Mouse (Mus musculus): ENCODE data around the gene Zfp9. TPM values are rescaled to one million over a fixed set of nuclear protein-coding genes. Genes with fewer than 3 reads are reported as not detected.

The Zfp9 gene
- 10 to 100 TPM; 16.8 to 19.3 TPM for total RNA-seq (2021)
- long read RNA-seq, experiment 1, partial matches to known transcripts: 0 of 5 reads
- long read RNA-seq, experiment 1, other reads (novel, unspliced or antisense): 2 of 5 reads
- long read RNA-seq, experiment 2, partial matches to known transcripts: 2 of 6 reads
- long read RNA-seq, experiment 2, other reads (novel, unspliced or antisense): 1 of 6 reads

- intact Hi-C loops (cut with DNase I): loop anchor here (1.0 kb wide), 1 partner anchor 24 kb away; the partner anchor contains the start of gene Zfp248
- no peak for TF ChIP-seq CTCF (IDR thresholded peaks at IDR 0.05)
- Histone ChIP-seq H3K4me3 (peak within 1 kb of the TSS; percentile 71), H3K27ac (peak within 1 kb of the TSS; percentile 88)
- peak; percentile 86 for DNase-seq (ENCODE audit: extremely low spot score in 1 of 2, low spot score in 2 of 2)
These were observed at the start of gene Zfp9 for GRCm38 (mm10) chr6:118478957-118479708. Gene Zfp9 (minus strand): TSS chr6:118479320.

- TF ChIP-seq CTCF (IDR thresholded peaks at IDR 0.05): no peak
- Histone ChIP-seq H3K4me3 (no peak overlapping the region), H3K27ac (no peak overlapping the region)
- intact Hi-C loops (cut with DNase I): no loop called here
- no peak for DNase-seq (ENCODE audit: extremely low spot score in 1 of 2, low spot score in 2 of 2)
These were observed 41.5 kb upstream of the Zfp9 start for GRCm38 (mm10) chr6:118520668-118521067.

- Histone ChIP-seq H3K27ac (no peak overlapping the region), H3K4me3 (no peak overlapping the region)
- DNase-seq (ENCODE audit: extremely low spot score in 1 of 2, low spot score in 2 of 2): no peak
- TF ChIP-seq CTCF (IDR thresholded peaks at IDR 0.05): no peak
- intact Hi-C loops (cut with DNase I): no loop called here
These were observed 34.4 kb upstream of the Zfp9 start for GRCm38 (mm10) chr6:118513335-118514012.

GRCm38 (mm10) chr6:118499010-118499409 lies 19.9 kb upstream of the Zfp9 start:
- TF ChIP-seq CTCF (IDR thresholded peaks at IDR 0.05): no peak
- H3K27ac ChIP-seq: no peak overlapping the region
- no peak overlapping the region for H3K4me3 ChIP-seq
- intact Hi-C loops (cut with DNase I): no loop called here
- DNase-seq (ENCODE audit: extremely low spot score in 1 of 2, low spot score in 2 of 2): no peak

- no peak for DNase-seq (ENCODE audit: extremely low spot score in 1 of 2, low spot score in 2 of 2)
- H3K27ac ChIP-seq: no peak overlapping the region
- intact Hi-C loops (cut with DNase I): no loop called here
- no peak for TF ChIP-seq CTCF (IDR thresholded peaks at IDR 0.05)
- no peak overlapping the region for H3K4me3 ChIP-seq
These were observed 3.0 kb upstream of the Zfp9 start for GRCm38 (mm10) chr6:118482125-118482524.

GRCm38 (mm10) chr6:118477875-118478785 lies 990 bp downstream of the Zfp9 start:
- intact Hi-C loops (cut with DNase I): no loop called here
- peak overlapping the region; percentile 71 for H3K4me3 ChIP-seq
- H3K27ac ChIP-seq: peak overlapping the region; percentile 88
- DNase-seq (ENCODE audit: extremely low spot score in 1 of 2, low spot score in 2 of 2): no peak
- no peak for TF ChIP-seq CTCF (IDR thresholded peaks at IDR 0.05)

GRCm38 (mm10) chr6:118462069-118462705 lies 16.9 kb downstream of the Zfp9 start:
- no peak for DNase-seq (ENCODE audit: extremely low spot score in 1 of 2, low spot score in 2 of 2)
- TF ChIP-seq CTCF (IDR thresholded peaks at IDR 0.05): no peak
- intact Hi-C loops (cut with DNase I): no loop called here
- H3K4me3 ChIP-seq: no peak overlapping the region
- no peak overlapping the region for H3K27ac ChIP-seq

GRCm38 (mm10) chr6:118457726-118458125 lies 21.4 kb downstream of the Zfp9 start:
- no peak for TF ChIP-seq CTCF (IDR thresholded peaks at IDR 0.05)
- Histone ChIP-seq H3K27ac (no peak overlapping the region), H3K4me3 (no peak overlapping the region)
- intact Hi-C loops (cut with DNase I): no loop called here
- DNase-seq (ENCODE audit: extremely low spot score in 1 of 2, low spot score in 2 of 2): no peak

- intact Hi-C loops (cut with DNase I): loop anchor here (1.0 kb wide), 2 partner anchors 24 to 36 kb away; partner anchors contain the start of genes Bms1 and Zfp9
- Histone ChIP-seq H3K4me3 (peak within 1 kb of the TSS; percentile 92), H3K27ac (peak within 1 kb of the TSS; percentile 100)
- DNase-seq (ENCODE audit: extremely low spot score in 1 of 2, low spot score in 2 of 2): peak; percentile 93 to 94
- peak; percentile 60 for TF ChIP-seq CTCF (IDR thresholded peaks at IDR 0.05)
These were observed 24.0 kb downstream of the Zfp9 start, which contains the start of gene Zfp248 for GRCm38 (mm10) chr6:118455042-118455631. Gene Zfp248 (minus strand): TSS chr6:118455528.

GRCm38 (mm10) chr6:118454452-118454851 lies 24.7 kb downstream of the Zfp9 start:
- TF ChIP-seq CTCF (IDR thresholded peaks at IDR 0.05): no peak
- DNase-seq (ENCODE audit: extremely low spot score in 1 of 2, low spot score in 2 of 2): peak in 1 of 2 experiments; percentile 33
- H3K4me3 ChIP-seq: peak overlapping the region; percentile 92
- intact Hi-C loops (cut with DNase I): no loop called here
- H3K27ac ChIP-seq: peak overlapping the region; percentile 100

All from left cerebral cortex, adult 2 months (tissue).